Mouse (Mus musculus) lung, adult 2 months (tissue): ENCODE measurements at regions not wholly inside any gene's neighbourhood (a gene's known extent, or its start where the extent isn't known, plus 50 kb on each side); places are given as distances from the start of the nearest gene placed in this dataset.

ENCODE experiments used
- CTCF ChIP-seq: fragments of 200-500 bp; IDR thresholded peaks from 2 replicates; pipeline ENCODE4 v1.5.1; 2011; ENCODE audit warnings: mild to moderate bottlenecking, low read length, control low read depth; ENCODE audit not compliant: insufficient read depth
- POLR2A ChIP-seq: fragments of 200-500 bp; IDR thresholded peaks from 2 replicates; pipeline ENCODE4 v1.6.1; 2011; ENCODE audit warnings: low read depth, mild to moderate bottlenecking, control low read depth, low read length, borderline replicate concordance; ENCODE audit errors: extremely low read depth

DNA sequence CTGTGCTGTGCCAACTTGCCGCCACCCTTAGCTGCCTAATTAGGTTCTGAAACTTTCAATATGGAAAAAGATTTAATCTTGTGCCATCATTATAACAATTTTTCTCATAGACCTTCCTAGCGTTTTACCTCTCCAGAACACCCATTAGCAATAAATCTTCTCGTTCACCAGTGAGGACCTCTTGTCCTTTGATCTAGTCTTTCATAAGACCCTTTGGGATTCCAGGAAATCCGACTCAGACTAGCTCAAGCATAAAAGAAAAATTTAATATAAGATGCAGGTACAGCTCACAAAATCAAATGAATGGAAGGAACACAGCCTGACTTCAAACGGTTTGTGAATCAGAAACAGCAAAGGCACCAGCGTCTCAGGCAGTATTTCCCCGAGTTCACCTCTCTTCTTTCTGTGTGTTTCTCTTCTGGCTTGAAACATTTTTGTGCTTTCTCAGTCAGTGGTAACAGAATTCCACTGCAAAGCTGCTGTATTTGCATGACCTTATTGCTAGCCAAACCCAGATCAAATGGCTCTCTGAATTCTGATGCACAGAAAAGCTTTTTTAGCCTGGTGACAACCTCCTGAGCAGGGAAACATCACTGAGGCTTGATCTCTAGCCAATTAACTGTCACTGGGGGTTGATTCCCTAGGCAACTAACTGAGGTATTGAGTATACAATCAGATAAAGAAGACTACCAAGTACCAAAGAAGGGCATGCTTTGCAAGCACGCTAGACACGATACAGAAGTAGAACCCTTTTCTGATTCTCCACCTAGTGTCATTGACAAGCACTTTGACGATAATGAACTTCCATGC is 539.8 kb downstream of the Cenpc1 start:
- TF ChIP-seq CTCF (no peak), POLR2A (no peak)
